Mouse (Mus musculus) left cerebral cortex, adult 8-10 months (tissue): ENCODE results near the gene Ahcyl1. TPM values are rescaled to one million over a fixed set of nuclear protein-coding genes. Genes with fewer than 3 reads are reported as not detected.

Experiments
- DNase-seq, 2 experiments: peaks; one replicate each; pipeline ENCODE4 v3.0.0; 2022; ENCODE audit warnings: low spot score in 2 of 2
- total RNA-seq, 4 experiments: library from RNA; stranded (reverse); gene quantifications; 2 replicates each; pipeline ENCODE4 v1.2.4; 2022

The Ahcyl1 gene
- total RNA-seq, 4 experiments from 2014 or later: 308 to 354 (median 335) TPM

GRCm38 (mm10) chr3:107704371-107704705 is 8.0 kb upstream of the Ahcyl1 start:
- no peak for DNase-seq

GRCm38 (mm10) chr3:107703675-107704370 is 7.5 kb upstream of the Ahcyl1 start:
- DNase-seq: no peak

GRCm38 (mm10) chr3:107701767-107702394 is 5.5 kb upstream of the Ahcyl1 start:
- DNase-seq: no peak

GRCm38 (mm10) chr3:107700625-107701024 is 4.3 kb upstream of the Ahcyl1 start:
- DNase-seq: no peak

- no peak for DNase-seq
Measured at GRCm38 (mm10) chr3:107696910-107697309, 550 bp upstream of the Ahcyl1 start.

- DNase-seq: peak in 1 of 2 experiments; percentile 26
Measured at GRCm38 (mm10) chr3:107695219-107695947, 977 bp downstream of the Ahcyl1 start.

GRCm38 (mm10) chr3:107694256-107694900 is 2.0 kb downstream of the Ahcyl1 start:
- no peak for DNase-seq

- no peak for DNase-seq
Measured at GRCm38 (mm10) chr3:107690366-107690765, 6.0 kb downstream of the Ahcyl1 start.

- DNase-seq: no peak
Measured at GRCm38 (mm10) chr3:107689245-107689644, 7.1 kb downstream of the Ahcyl1 start.

- no peak for DNase-seq
Measured at GRCm38 (mm10) chr3:107688236-107688635, 8.1 kb downstream of the Ahcyl1 start.

- DNase-seq: no peak
Measured at GRCm38 (mm10) chr3:107686276-107686977, 9.9 kb downstream of the Ahcyl1 start.

GRCm38 (mm10) chr3:107685652-107686051 is 10.7 kb downstream of the Ahcyl1 start:
- no peak for DNase-seq

- no peak for DNase-seq
Measured at GRCm38 (mm10) chr3:107683587-107683986, 12.8 kb downstream of the Ahcyl1 start.

GRCm38 (mm10) chr3:107680790-107681576 is 15.4 kb downstream of the Ahcyl1 start:
- DNase-seq: peak in 1 of 2 experiments; percentile 84

GRCm38 (mm10) chr3:107671509-107671908 is 24.9 kb downstream of the Ahcyl1 start:
- DNase-seq: no peak

- no peak for DNase-seq
Measured at GRCm38 (mm10) chr3:107670500-107670899, 25.9 kb downstream of the Ahcyl1 start.

- DNase-seq: no peak
Measured at GRCm38 (mm10) chr3:107668786-107669185, 27.6 kb downstream of the Ahcyl1 start.

- no peak for DNase-seq
Measured at GRCm38 (mm10) chr3:107667426-107667825, 28.9 kb downstream of the Ahcyl1 start.

- DNase-seq: no peak
Measured at GRCm38 (mm10) chr3:107664641-107665040, 31.7 kb downstream of the Ahcyl1 start.

GRCm38 (mm10) chr3:107659000-107659399 is 37.4 kb downstream of the Ahcyl1 start:
- no peak for DNase-seq
